Mouse (Mus musculus): ENCODE measurements around the gene Ivns1abp.
"Not testable (repeated sequence)": the region's sequence is repeated elsewhere in the genome, so short reads cannot be mapped to it uniquely, and the experiment has no call there.

- peak; percentile 4; the same call in 1 of the 2 replicates for TF ChIP-seq CTCF (IDR thresholded peaks at IDR 0.05; ENCODE audit: borderline replicate concordance, extremely low read depth, insufficient read depth, insufficient read length)
- not testable (repeated sequence) for TF ChIP-seq POLR2A (IDR thresholded peaks at IDR 0.05; ENCODE audit: borderline replicate concordance, extremely low read depth, insufficient read depth, insufficient read length, poor library complexity, severe bottlenecking)
These were observed 4.0 kb downstream of the Ivns1abp start for GRCm38 (mm10) chr1:151348293-151348692.

Data from brain, embryonic 14.5 days (tissue).